Mouse (Mus musculus): ENCODE results near the gene Ebf3. TPM values are rescaled to one million over a fixed set of nuclear protein-coding genes. Genes with fewer than 3 reads are reported as not detected.

Gene Ebf3
- total and polyA plus RNA-seq, 2 experiments from 2014 or later = 7.1 to 90.4 TPM

DNA sequence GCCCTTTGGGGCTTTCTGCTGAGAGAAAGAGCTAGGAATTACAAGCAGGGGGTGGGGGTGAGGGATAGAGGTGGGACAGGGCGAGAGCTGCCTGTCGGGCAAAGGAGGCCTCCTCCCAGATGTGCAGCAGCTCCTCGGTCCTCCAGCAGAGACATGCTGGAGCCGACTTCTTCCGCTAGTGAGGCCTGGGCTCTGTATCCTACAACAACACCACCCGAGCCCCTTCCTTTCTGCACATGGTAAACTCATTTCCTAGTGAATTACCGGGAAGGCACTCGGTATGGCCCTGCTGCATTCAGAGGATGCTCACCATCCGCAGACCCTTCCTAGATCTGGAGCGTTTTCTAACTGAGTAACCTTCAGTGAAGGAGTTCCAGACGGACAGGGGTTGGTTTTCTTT, 14.1 kb downstream of the Ebf3 start:
- H3K9me3 ChIP-seq (ENCODE audit: low read length) = no peaks in the 10 kb centered on the region
- no peak overlapping the region for H3K27ac ChIP-seq (ENCODE audit: low read depth, low read length)
- H3K4me2 ChIP-seq (ENCODE audit: low read depth, low read length, poor library complexity, severe bottlenecking) = peak overlapping the region; percentile 34
- DNase-seq (ENCODE audit: low spot score) = no peak
- H3K9ac ChIP-seq (replicated peaks; ENCODE audit: low read length, poor library complexity, severe bottlenecking) = 0 out of 2 replicates have a peak overlapping the region, but pooled peaks have one; percentile 1
- no peak overlapping the region for H3K4me3 ChIP-seq (ENCODE audit: low read depth, low read length)
- H3K4me1 ChIP-seq (ENCODE audit: insufficient read depth, low read length) = 0 out of 2 replicates have a peak, but pooled peaks cover 3% of the 10 kb centered on the region
- ATAC-seq (ENCODE audit: low FRiP score) = no peak
- H3K27me3 ChIP-seq (ENCODE audit: insufficient read depth, low read length) = 0 out of 2 replicates have a peak, but pooled peaks cover 3% of the 10 kb centered on the region
- no peak for TF ChIP-seq CTCF (IDR thresholded peaks at IDR 0.05)
- H3K36me3 ChIP-seq (ENCODE audit: insufficient read depth, low read length) = no peaks in the 10 kb centered on the region
- WGBS = 57% methylated on average over 11 of the region's 11 CpGs

GRCm38 (mm10) chr7:137297594-137298381, 16.5 kb downstream of the Ebf3 start:
- Histone ChIP-seq H3K27ac (ENCODE audit: low read depth, low read length) (no peak overlapping the region), H3K4me3 (ENCODE audit: low read depth, low read length) (no peak overlapping the region), H3K9ac (replicated peaks; ENCODE audit: low read length, poor library complexity, severe bottlenecking) (no peak overlapping the region), H3K4me2 (ENCODE audit: low read depth, low read length, poor library complexity, severe bottlenecking) (peak overlapping the region; percentile 15; the same call in 1 of the 2 replicates), H3K27me3 (ENCODE audit: insufficient read depth, low read length) (0 out of 2 replicates have a peak, but pooled peaks cover 3% of the 10 kb centered on the region), H3K9me3 (ENCODE audit: low read length) (no peaks in the 10 kb centered on the region), H3K4me1 (ENCODE audit: insufficient read depth, low read length) (no peaks in the 10 kb centered on the region), H3K36me3 (ENCODE audit: insufficient read depth, low read length) (no peaks in the 10 kb centered on the region)
- ATAC-seq (ENCODE audit: low FRiP score) (no peak), DNase-seq (ENCODE audit: low spot score) (no peak)
- TF ChIP-seq CTCF (IDR thresholded peaks at IDR 0.05) = no peak
- WGBS = 78% methylated on average over 24 of the region's 24 CpGs

GRCm38 (mm10) chr7:137297131-137297530, 17.1 kb downstream of the Ebf3 start:
- peak overlapping the region; percentile 4; the same call in 1 of the 2 replicates for H3K4me2 ChIP-seq (ENCODE audit: low read depth, low read length, poor library complexity, severe bottlenecking)
- H3K4me1 ChIP-seq (ENCODE audit: insufficient read depth, low read length) = no peaks in the 10 kb centered on the region

GRCm38 (mm10) chr7:137295612-137296011, 18.6 kb downstream of the Ebf3 start:
- Histone ChIP-seq H3K9me3 (ENCODE audit: low read length) (no peaks in the 10 kb centered on the region), H3K36me3 (ENCODE audit: insufficient read depth, low read length) (no peaks in the 10 kb centered on the region), H3K4me1 (ENCODE audit: insufficient read depth, low read length) (no peaks in the 10 kb centered on the region), H3K27ac (ENCODE audit: low read depth, low read length) (no peak overlapping the region), H3K9ac (replicated peaks; ENCODE audit: low read length, poor library complexity, severe bottlenecking) (no peak overlapping the region), H3K27me3 (ENCODE audit: insufficient read depth, low read length) (0 out of 2 replicates have a peak, but pooled peaks cover 3% of the 10 kb centered on the region), H3K4me3 (ENCODE audit: low read depth, low read length) (no peak overlapping the region), H3K4me2 (ENCODE audit: low read depth, low read length, poor library complexity, severe bottlenecking) (no peak overlapping the region)
- no peak for DNase-seq (ENCODE audit: low spot score)
- TF ChIP-seq CTCF (IDR thresholded peaks at IDR 0.05) = peak; percentile 17; the same call in 1 of the 2 replicates
- ATAC-seq (ENCODE audit: low FRiP score) = no peak
- 60% methylated on average over 7 of the region's 7 CpGs for WGBS

More at GRCm38 (mm10) chr7:137297131-137297530, 17.1 kb downstream of the Ebf3 start:
- ATAC-seq (ENCODE audit: low FRiP score) (no peak), DNase-seq (ENCODE audit: low spot score) (no peak)
- Histone ChIP-seq H3K27ac (ENCODE audit: low read depth, low read length) (no peak overlapping the region), H3K4me3 (ENCODE audit: low read depth, low read length) (no peak overlapping the region), H3K27me3 (ENCODE audit: insufficient read depth, low read length) (0 out of 2 replicates have a peak, but pooled peaks cover 3% of the 10 kb centered on the region), H3K9ac (replicated peaks; ENCODE audit: low read length, poor library complexity, severe bottlenecking) (no peak overlapping the region), H3K36me3 (ENCODE audit: insufficient read depth, low read length) (no peaks in the 10 kb centered on the region), H3K9me3 (ENCODE audit: low read length) (no peaks in the 10 kb centered on the region)
- no peak for TF ChIP-seq CTCF (IDR thresholded peaks at IDR 0.05)
- 67% methylated on average over 7 of the region's 7 CpGs for WGBS

DNA sequence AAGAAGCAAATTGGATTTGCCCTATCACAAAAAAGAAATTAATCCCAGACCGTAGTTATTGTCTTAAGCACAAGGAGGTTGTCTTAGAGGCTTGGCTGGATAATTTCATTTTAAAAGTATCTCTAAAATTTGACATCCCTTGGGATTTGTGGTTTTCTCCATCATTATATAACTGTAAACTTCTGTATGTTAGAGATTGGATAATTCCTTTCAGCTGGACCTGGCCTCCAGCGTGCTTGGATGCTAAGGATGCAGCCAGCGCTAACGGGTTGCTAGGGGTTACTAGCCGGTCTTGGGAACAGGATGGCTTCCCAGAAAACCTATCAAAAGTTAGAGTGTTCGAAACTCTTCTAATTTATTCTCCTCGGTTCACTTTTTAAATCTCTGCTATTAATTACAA, 19.8 kb downstream of the Ebf3 start:
- ATAC-seq (ENCODE audit: low FRiP score) (no peak), DNase-seq (ENCODE audit: low spot score) (no peak)
- no peak for TF ChIP-seq CTCF (IDR thresholded peaks at IDR 0.05)
- Histone ChIP-seq H3K9ac (replicated peaks; ENCODE audit: low read length, poor library complexity, severe bottlenecking) (no peak overlapping the region), H3K27ac (ENCODE audit: low read depth, low read length) (no peak overlapping the region), H3K4me1 (ENCODE audit: insufficient read depth, low read length) (no peaks in the 10 kb centered on the region), H3K9me3 (ENCODE audit: low read length) (no peaks in the 10 kb centered on the region), H3K4me2 (ENCODE audit: low read depth, low read length, poor library complexity, severe bottlenecking) (no peak overlapping the region), H3K4me3 (ENCODE audit: low read depth, low read length) (no peak overlapping the region), H3K36me3 (ENCODE audit: insufficient read depth, low read length) (no peaks in the 10 kb centered on the region), H3K27me3 (ENCODE audit: insufficient read depth, low read length) (no peaks in the 10 kb centered on the region)
- 51% methylated on average over 7 of the region's 7 CpGs for WGBS

GRCm38 (mm10) chr7:137289290-137289957, 24.8 kb downstream of the Ebf3 start:
- ATAC-seq (ENCODE audit: low FRiP score) (no peak), DNase-seq (ENCODE audit: low spot score) (no peak)
- H3K9me3 ChIP-seq (ENCODE audit: low read length) = no peaks in the 10 kb centered on the region
- no peak overlapping the region for H3K4me2 ChIP-seq (ENCODE audit: low read depth, low read length, poor library complexity, severe bottlenecking)
- no peak overlapping the region for H3K4me3 ChIP-seq (ENCODE audit: low read depth, low read length)
- WGBS = 63% methylated on average over 3 of the region's 3 CpGs
- H3K27me3 ChIP-seq (ENCODE audit: insufficient read depth, low read length) = no peaks in the 10 kb centered on the region
- no peaks in the 10 kb centered on the region for H3K4me1 ChIP-seq (ENCODE audit: insufficient read depth, low read length)
- no peaks in the 10 kb centered on the region for H3K36me3 ChIP-seq (ENCODE audit: insufficient read depth, low read length)
- no peak overlapping the region for H3K9ac ChIP-seq (replicated peaks; ENCODE audit: low read length, poor library complexity, severe bottlenecking)
- no peak for TF ChIP-seq CTCF (IDR thresholded peaks at IDR 0.05)
- H3K27ac ChIP-seq (ENCODE audit: low read depth, low read length) = no peak overlapping the region
